Mouse (Mus musculus) limb, embryonic 13.5 days (tissue): ENCODE data around the gene Slc38a4. TPM values are rescaled to one million over a fixed set of nuclear protein-coding genes. Genes with fewer than 3 reads are reported as not detected.
A peak's percentile ranks its signal among the peaks of the same experiment; 100 is the strongest.

Source experiments
- ATAC-seq: fragments of 200-750 bp; cut with Nextera tagmentation; 2 replicates; pipeline ENCODE4 v1.8.0; 2017; ENCODE audit warnings: low read depth, moderate number of reproducible peaks, moderate TSS enrichment; ENCODE audit not compliant: low FRiP score
- H3K27ac ChIP-seq: fragments of 300-500 bp; sonication (generic); 2 replicates; pipeline ENCODE4 v1.5.1; 2015; ENCODE audit warnings: inconsistent platforms, mild to moderate bottlenecking, moderate library complexity
- H3K27me3 ChIP-seq: fragments of 300-500 bp; sonication (generic); 2 replicates; pipeline ENCODE4 v1.6.1; 2015; ENCODE audit warnings: mild to moderate bottlenecking, inconsistent platforms
- H3K36me3 ChIP-seq: fragments of 300-500 bp; sonication (generic); 2 replicates; pipeline ENCODE4 v1.6.1; 2015; ENCODE audit warnings: inconsistent platforms, mild to moderate bottlenecking, moderate library complexity
- H3K4me1 ChIP-seq: fragments of 300-500 bp; sonication (generic); 2 replicates; pipeline ENCODE4 v1.6.1; 2015; ENCODE audit warnings: inconsistent platforms
- H3K4me2 ChIP-seq: fragments of 300-500 bp; sonication (generic); replicated peaks from 2 replicates; pipeline ENCODE4 v1.6.1; 2015; ENCODE audit warnings: inconsistent platforms, mild to moderate bottlenecking, moderate library complexity
- H3K4me3 ChIP-seq: fragments of 300-500 bp; sonication (generic); 2 replicates; pipeline ENCODE4 v1.5.1; 2015; ENCODE audit warnings: moderate library complexity, mild to moderate bottlenecking, inconsistent platforms
- H3K9ac ChIP-seq: fragments of 300-500 bp; sonication (generic); 2 replicates; pipeline ENCODE4 v1.6.1; 2015; ENCODE audit warnings: mild to moderate bottlenecking, inconsistent platforms
- H3K9me3 ChIP-seq: fragments of 300-500 bp; sonication (generic); 2 replicates; pipeline ENCODE4 v1.6.1; 2016; ENCODE audit warnings: inconsistent platforms
- whole genome bisulfite sequencing: fragments of 180-500 bp; shearing (Covaris S2); methylation state at CpG from one replicate; pipeline ENCODE4 v1.1.7; 2015; 5-methylcytosine and 5-hydroxymethylcytosine counted together
- polyA plus RNA-seq: library from polyadenylated mRNA; unstranded; fragments of >200 nt; fragmentation: Nextera tagmentation; extraction: Ambion mirVana; gene quantifications from 2 replicates; pipeline ENCODE4 v1.2.1, GENCODE M21; 2015

Gene Slc38a4
- polyA plus RNA-seq = 76.7 and 85.9 TPM in 2 replicates

DNA sequence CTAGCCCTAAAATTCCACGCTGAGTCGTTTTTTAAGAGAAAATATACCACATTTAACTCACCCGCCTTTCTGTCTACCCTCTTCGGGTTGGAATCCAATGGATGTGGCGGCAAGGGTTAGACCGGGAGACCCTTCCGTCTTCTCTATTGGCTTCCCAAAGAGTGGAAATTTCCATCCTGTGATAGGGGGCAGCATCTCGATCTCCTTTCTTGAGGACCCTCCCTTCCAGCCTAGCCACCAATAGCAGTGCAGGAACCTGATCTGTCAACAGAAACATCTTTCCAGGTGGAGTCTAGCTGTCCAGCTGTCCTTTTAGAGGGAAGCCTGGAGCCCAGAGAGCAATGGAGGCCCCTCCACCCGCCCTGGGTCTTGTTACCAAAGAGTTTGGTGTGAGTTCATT lies at the start of gene Slc38a4:
Gene Slc38a4 (minus strand): TSS at position 163 of the 400 bp plus-strand sequence.
- 40% methylated on average over 9 of the region's 9 CpGs for WGBS
- Histone ChIP-seq H3K9me3 (peaks cover 24% of the 10 kb centered on the region), H3K27me3 (no peaks in the 10 kb centered on the region), H3K4me1 (no peaks in the 10 kb centered on the region), H3K36me3 (no peaks in the 10 kb centered on the region), H3K4me2 (peak within 1 kb of the TSS; percentile 74), H3K9ac (peak within 1 kb of the TSS; percentile 76), H3K27ac (peak within 1 kb of the TSS; percentile 48), H3K4me3 (peak within 1 kb of the TSS; percentile 53)
- peak; percentile 82 for ATAC-seq

DNA sequence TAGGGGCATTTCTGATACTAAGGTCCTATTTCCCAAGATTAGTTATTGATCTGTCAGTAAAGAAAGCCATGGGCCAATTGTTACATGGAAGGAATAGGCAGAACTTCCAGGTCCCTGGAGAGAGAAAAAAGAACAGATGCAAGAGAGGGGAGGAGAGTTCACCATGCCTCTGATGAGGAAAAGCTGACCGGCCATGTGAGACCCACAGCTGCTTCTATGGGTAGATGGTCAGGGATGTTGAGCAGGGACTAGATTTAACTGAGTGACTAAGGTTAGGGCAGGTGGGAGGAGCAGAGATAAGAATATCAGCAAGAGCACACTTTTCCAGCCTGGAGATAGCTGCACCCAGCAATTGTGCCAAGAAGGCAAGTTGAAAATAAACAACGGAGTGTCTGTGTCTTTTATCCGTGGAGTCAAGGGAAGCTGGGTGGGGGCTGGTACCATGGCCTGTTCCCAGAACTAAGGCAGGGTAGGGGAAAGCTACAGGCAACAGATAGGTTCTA lies 49.2 kb upstream of the Slc38a4 start:
- Histone ChIP-seq H3K9ac (no peak overlapping the region), H3K9me3 (0 out of 2 replicates have a peak, but pooled peaks cover 3% of the 10 kb centered on the region), H3K27ac (no peak overlapping the region), H3K4me3 (no peak overlapping the region), H3K4me2 (no peak overlapping the region), H3K4me1 (peaks cover 26% of the 10 kb centered on the region), H3K36me3 (no peaks in the 10 kb centered on the region), H3K27me3 (no peaks in the 10 kb centered on the region)
- 50% methylated on average over 3 of the region's 3 CpGs for WGBS
- ATAC-seq = no peak

DNA sequence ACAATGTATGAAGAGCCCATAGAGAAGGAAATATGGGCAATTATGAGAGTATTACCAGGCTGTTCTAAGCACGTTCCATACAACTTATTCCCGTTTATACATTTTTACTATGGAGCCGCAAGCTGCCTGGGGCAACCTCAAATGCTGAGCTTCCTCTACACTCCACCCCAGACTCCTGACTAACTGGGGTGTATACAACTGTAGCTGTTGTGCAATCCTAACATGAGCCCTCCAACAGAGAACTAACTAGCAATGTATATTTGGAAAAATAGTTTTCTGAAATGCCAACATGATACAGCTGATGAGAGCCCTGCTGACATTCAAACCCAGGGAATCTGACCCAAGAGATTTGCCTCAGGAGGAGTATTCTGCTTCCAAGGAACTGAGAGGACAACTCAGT lies 48.3 kb upstream of the Slc38a4 start:
- WGBS = 76% methylated on average over 3 of the region's 3 CpGs

DNA sequence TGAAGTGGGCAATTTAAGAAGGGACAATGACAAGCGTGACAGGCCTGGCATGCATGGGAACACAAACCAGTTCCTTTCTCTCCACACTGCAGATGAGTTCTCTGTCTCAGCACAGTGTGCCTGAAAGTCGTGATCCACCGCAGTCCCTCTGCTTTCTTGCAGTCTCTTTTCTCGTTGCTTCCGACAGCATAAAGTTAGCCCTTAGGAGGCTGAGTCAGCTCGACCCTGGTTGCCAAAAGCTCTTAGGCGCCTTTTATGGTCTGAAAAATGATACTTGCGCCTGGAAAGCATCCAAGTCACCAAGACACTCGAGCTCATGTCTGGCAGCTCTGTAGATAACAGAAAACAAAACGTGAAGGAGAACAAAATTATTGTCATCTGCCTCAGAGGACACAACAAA lies 47.1 kb upstream of the Slc38a4 start:
- H3K9me3 ChIP-seq = no peaks in the 10 kb centered on the region
- H3K4me3 ChIP-seq = no peak overlapping the region
- ATAC-seq = no peak
- WGBS = 32% methylated on average over 10 of the region's 10 CpGs
- no peaks in the 10 kb centered on the region for H3K27me3 ChIP-seq
- H3K9ac ChIP-seq = no peak overlapping the region; the same call in 1 of the 2 replicates
- no peaks in the 10 kb centered on the region for H3K36me3 ChIP-seq
- H3K27ac ChIP-seq = no peak overlapping the region; the same call in 1 of the 2 replicates
- H3K4me2 ChIP-seq = no peak overlapping the region
- H3K4me1 ChIP-seq = peaks cover 21% of the 10 kb centered on the region

More for the DNA sequence above, 48.3 kb upstream of the Slc38a4 start:
- Histone ChIP-seq H3K27ac (no peak overlapping the region), H3K27me3 (no peaks in the 10 kb centered on the region), H3K4me1 (peaks cover 26% of the 10 kb centered on the region), H3K4me3 (no peak overlapping the region), H3K4me2 (no peak overlapping the region), H3K9me3 (no peaks in the 10 kb centered on the region), H3K36me3 (no peaks in the 10 kb centered on the region), H3K9ac (no peak overlapping the region)
- ATAC-seq = no peak

DNA sequence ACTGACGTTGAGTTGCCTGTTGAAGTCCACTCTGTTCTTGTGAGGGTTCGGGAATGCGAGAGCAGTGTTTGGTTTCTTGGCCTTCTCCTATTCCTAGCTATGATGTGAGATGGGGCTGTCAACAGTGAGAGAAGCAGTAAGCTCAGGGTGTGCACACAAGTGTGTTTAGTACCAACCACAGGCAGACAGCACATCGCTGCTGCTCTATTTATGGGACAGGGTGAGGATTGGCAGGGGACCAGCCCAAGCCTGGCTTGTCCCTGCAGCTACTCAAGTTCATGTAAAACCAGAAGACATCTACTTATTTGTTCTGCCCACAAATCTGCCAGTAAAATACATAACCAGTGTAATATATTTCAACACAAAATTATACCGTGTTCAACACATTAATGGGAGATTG lies 46.4 kb upstream of the Slc38a4 start:
- no peak for ATAC-seq
- no peaks in the 10 kb centered on the region for H3K27me3 ChIP-seq
- H3K4me2 ChIP-seq = no peak overlapping the region
- H3K4me1 ChIP-seq = peaks cover 18% of the 10 kb centered on the region
- no peaks in the 10 kb centered on the region for H3K36me3 ChIP-seq
- H3K9me3 ChIP-seq = no peaks in the 10 kb centered on the region
- no peak overlapping the region for H3K27ac ChIP-seq
- H3K9ac ChIP-seq = no peak overlapping the region
- WGBS = 86% methylated on average over 5 of the region's 5 CpGs
- H3K4me3 ChIP-seq = no peak overlapping the region

DNA sequence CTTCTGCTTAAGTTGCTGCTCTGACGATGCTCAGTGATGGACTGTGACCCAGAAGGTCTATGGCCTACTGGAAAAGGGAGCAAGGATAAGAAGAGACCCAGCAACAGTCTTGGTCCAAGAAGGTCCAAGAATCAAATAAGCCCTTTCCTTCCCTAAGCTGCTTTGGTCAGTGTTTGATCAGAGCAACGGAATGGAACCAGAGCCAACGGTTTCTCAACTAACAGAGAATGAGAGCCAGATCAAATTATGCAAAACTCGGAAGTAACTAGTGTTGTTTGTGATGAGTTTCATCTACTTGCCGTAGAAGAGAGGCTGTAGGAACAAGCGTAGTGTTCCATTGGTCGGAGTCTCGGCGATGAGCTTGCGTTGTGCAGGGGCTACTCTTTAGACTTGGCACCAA lies 43.3 kb upstream of the Slc38a4 start:
- 96% methylated on average over 10 of the region's 10 CpGs for WGBS
- Histone ChIP-seq H3K27me3 (no peaks in the 10 kb centered on the region), H3K27ac (no peak overlapping the region), H3K4me2 (no peak overlapping the region), H3K9ac (no peak overlapping the region), H3K4me1 (peaks cover 18% of the 10 kb centered on the region), H3K4me3 (no peak overlapping the region), H3K9me3 (no peaks in the 10 kb centered on the region), H3K36me3 (no peaks in the 10 kb centered on the region)
- ATAC-seq = no peak

DNA sequence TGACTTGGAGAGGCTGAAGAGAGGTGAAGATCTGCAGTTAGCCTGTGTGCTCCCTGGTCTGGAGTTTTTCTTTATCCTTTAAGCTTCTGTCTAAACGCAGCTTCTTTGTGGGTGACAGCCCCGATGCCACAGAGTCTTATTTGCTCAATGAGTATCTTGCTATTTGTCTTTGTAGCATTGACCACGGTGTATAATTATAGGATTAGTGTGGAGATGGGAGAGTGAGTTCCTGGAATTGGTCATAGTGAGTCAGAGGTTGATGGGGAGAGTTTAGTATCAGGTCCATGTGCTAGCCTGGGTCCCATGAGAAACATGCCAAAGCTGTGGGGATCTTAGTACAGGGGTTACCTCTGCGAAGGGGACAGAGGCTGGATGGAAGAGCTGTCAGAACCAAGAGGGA lies 41.8 kb upstream of the Slc38a4 start:
- Histone ChIP-seq H3K9me3 (no peaks in the 10 kb centered on the region), H3K4me1 (peaks cover 8% of the 10 kb centered on the region), H3K27ac (no peak overlapping the region), H3K4me2 (no peak overlapping the region), H3K4me3 (no peak overlapping the region), H3K9ac (no peak overlapping the region), H3K27me3 (no peaks in the 10 kb centered on the region), H3K36me3 (no peaks in the 10 kb centered on the region)
- ATAC-seq = no peak
- WGBS = 82% methylated on average over 4 of the region's 4 CpGs

DNA sequence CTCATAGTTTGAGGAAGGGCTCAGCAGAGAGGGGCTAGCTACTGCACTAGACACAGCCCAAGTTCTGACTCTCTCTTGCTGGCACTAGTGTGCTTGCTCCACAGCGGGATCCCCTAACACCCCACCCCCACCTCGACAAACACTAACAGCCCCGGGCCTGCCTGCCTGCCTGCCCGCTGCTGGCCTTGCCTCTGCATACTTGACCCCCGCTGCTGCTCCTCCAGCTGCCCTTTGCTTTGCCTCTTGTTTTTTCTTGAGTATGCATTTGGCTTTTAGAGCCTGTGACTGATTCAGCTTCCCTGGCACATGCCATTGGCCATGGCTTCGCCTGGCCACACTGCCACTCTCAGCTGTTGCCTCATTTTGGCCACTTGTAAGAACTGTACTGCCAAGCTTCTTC lies 33.8 kb upstream of the Slc38a4 start:
- Histone ChIP-seq H3K27me3 (no peaks in the 10 kb centered on the region), H3K4me3 (no peak overlapping the region), H3K36me3 (no peaks in the 10 kb centered on the region), H3K9ac (no peak overlapping the region; the same call in 1 of the 2 replicates), H3K27ac (no peak overlapping the region), H3K9me3 (no peaks in the 10 kb centered on the region), H3K4me2 (0 out of 2 replicates have a peak overlapping the region, but pooled peaks have one; percentile 2), H3K4me1 (peaks cover 14% of the 10 kb centered on the region)
- ATAC-seq = no peak
- 13% methylated on average over 6 of the region's 6 CpGs for WGBS

DNA sequence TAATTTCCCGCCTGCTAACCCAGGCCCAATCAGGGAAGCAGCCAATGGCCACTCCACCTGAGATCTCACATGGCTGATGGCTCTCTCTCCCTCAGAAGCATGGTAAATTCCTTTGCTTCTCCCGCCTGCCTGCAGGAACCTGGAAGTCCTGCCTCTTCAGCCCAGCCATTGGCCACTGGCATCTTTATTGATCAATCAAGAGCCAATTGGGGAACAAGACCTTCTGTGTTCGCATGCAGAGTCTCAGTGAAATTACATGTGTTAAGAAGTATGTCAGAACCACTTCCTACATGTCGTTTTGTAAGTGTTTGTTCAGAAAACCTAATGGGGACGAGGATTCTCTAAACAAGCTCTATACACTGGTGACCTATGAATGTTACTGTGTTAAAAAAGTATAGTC lies 30.1 kb upstream of the Slc38a4 start:
- Histone ChIP-seq H3K27me3 (no peaks in the 10 kb centered on the region), H3K36me3 (no peaks in the 10 kb centered on the region), H3K4me2 (peak overlapping the region; percentile 52), H3K9me3 (no peaks in the 10 kb centered on the region), H3K4me1 (peaks cover 14% of the 10 kb centered on the region), H3K27ac (peak overlapping the region; percentile 22; the same call in 1 of the 2 replicates), H3K9ac (no peak overlapping the region), H3K4me3 (peak overlapping the region; percentile 22)
- ATAC-seq = peak; percentile 90
- 19% methylated on average over 5 of the region's 5 CpGs for WGBS

DNA sequence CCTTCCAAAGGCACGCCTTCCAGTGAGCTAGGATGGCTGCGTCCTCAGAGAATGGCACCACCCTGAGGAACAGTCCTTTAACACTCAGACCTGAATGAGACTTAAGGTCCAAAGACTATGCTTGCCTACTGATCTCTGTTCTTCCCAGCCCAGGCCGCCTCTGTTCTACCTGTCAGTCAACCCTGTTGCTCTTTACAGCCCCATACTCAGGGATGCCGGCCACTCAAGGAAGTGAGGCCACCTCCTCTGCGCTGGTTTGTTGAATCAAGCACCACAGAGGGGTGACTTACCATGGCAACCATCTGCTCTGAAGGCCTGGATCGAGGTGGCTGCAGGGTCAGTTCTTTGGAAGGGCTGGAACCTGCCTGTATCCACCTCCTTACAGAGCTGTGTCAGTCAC lies 21.9 kb upstream of the Slc38a4 start:
- no peaks in the 10 kb centered on the region for H3K9me3 ChIP-seq

DNA sequence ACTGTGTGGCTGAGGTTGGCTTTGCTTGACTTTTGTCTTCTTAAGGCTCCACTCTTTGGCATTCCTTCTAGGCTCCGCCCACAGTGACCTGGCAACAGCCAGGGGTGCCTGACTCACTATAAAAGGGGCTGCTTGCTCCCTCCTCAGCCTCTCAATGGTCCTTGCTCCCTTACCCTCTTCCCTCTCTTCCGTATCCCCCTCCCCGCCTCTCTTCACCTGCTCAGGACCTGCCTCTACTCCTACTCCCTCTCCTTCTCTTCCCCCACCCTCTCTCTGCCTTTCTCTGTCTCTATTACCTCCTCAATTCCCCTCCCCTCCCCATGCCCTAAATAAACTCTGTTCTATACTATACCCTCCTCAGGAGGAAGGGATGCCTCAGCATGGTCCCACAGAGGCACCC lies 20.3 kb upstream of the Slc38a4 start:
- Histone ChIP-seq H3K27me3 (no peaks in the 10 kb centered on the region), H3K36me3 (no peaks in the 10 kb centered on the region), H3K9ac (no peak overlapping the region), H3K4me3 (no peak overlapping the region), H3K4me2 (no peak overlapping the region), H3K4me1 (peaks cover 21% of the 10 kb centered on the region), H3K27ac (no peak overlapping the region), H3K9me3 (no peaks in the 10 kb centered on the region)
- 66% methylated on average over 3 of the region's 3 CpGs for WGBS
- ATAC-seq = no peak

More for the DNA sequence above, 21.9 kb upstream of the Slc38a4 start:
- WGBS = 90% methylated on average over 6 of the region's 6 CpGs
- H3K27ac ChIP-seq = no peak overlapping the region
- no peak for ATAC-seq
- H3K4me3 ChIP-seq = no peak overlapping the region
- H3K36me3 ChIP-seq = no peaks in the 10 kb centered on the region
- H3K27me3 ChIP-seq = no peaks in the 10 kb centered on the region
- H3K9ac ChIP-seq = no peak overlapping the region
- peaks cover 18% of the 10 kb centered on the region for H3K4me1 ChIP-seq
- H3K4me2 ChIP-seq = no peak overlapping the region

DNA sequence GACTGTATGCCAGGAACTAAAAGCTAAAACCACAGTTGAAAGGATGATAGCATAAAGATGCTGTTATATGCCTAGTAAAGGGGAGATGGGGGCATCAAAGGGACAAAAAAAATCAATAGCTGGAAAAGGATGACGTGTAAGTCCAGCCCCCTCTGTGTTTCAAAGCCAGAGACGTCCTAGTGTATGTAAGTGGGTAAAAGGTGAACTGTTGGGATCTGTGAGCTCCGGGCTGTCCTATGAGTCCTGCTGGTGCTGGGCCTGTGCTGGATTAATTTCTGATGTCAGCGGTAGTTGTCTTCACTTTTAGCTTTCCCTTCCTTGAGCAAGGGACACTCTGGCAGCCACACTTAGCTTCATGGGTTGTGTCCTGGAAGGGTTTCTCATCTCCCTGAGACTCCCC lies 19.5 kb upstream of the Slc38a4 start:
- Histone ChIP-seq H3K4me3 (no peak overlapping the region), H3K4me2 (no peak overlapping the region), H3K4me1 (peaks cover 21% of the 10 kb centered on the region), H3K9ac (no peak overlapping the region), H3K36me3 (no peaks in the 10 kb centered on the region), H3K9me3 (no peaks in the 10 kb centered on the region), H3K27me3 (no peaks in the 10 kb centered on the region), H3K27ac (no peak overlapping the region)
- 55% methylated on average over 4 of the region's 4 CpGs for WGBS
- ATAC-seq = no peak
